Comparison of ENCODE assay signal across 18 mouse cellular contexts in the genomic region with DNA sequence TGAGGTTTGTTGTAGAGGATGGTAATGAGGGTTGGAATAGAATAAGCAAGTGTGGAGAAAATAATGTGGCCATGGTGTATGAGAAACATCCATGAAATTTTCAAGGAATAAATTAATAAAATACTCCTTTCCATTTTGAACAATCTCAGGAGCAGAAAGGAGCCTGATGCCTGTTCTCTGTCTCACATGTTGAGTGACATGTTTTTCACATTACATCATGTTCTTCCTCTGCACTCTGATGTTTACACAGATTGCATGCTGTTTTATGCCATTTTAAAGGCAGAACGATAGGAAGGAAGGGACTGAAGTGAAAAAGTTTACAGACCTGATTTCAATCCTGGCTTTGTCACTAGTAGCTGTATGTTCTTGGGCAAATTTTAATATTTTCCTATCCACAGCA.
"Had no signal": no experiment of that assay in that cellular context is flagged by ENCODE, and none has a peak within 500 bp of the region (broad histone marks: within the 10 kb centered on the region; RNA-seq: fewer than 3 reads in every experiment).

No protein-coding gene starts in this region.

- H3K27me3 ChIP-seq: megakaryocyte, embryonic 14.5 days; midbrain, embryonic 13.5 days; midbrain, embryonic 15.5 days; neural tube, embryonic 12.5 days had no signal

- H3K27ac ChIP-seq: macrophage; midbrain, embryonic 13.5 days; midbrain, embryonic 15.5 days; neural tube, embryonic 12.5 days had no signal

- DNase-seq: lung, adult 18-20 months; lung, embryonic 14.5 days; lung, postnatal 10 days; lung, postnatal 36 days; retina, postnatal 1 day; right cerebral cortex, adult 18-20 months; right cerebral cortex, postnatal 25 days; right cerebral cortex, postnatal 4 days; spleen, adult 18-20 months; thymus, adult 18-20 months; thymus, postnatal 14 days; thymus, postnatal 36 days had no signal

- H3K9me3 ChIP-seq: megakaryocyte, embryonic 14.5 days; midbrain, embryonic 13.5 days; midbrain, embryonic 15.5 days; neural tube, embryonic 12.5 days had no signal

- H3K9ac ChIP-seq: lung, embryonic 14.5 days; midbrain, embryonic 13.5 days; midbrain, embryonic 15.5 days; neural tube, embryonic 12.5 days had no signal

- H3K4me3 ChIP-seq: megakaryocyte, embryonic 14.5 days; midbrain, embryonic 13.5 days; midbrain, embryonic 15.5 days; neural tube, embryonic 12.5 days had no signal

- H3K4me1 ChIP-seq: megakaryocyte, embryonic 14.5 days; midbrain, embryonic 13.5 days; midbrain, embryonic 15.5 days; neural tube, embryonic 12.5 days had no signal

- ATAC-seq: midbrain, embryonic 13.5 days; midbrain, embryonic 15.5 days had no signal

- H3K36me3 ChIP-seq: midbrain, embryonic 13.5 days; midbrain, embryonic 15.5 days; neural tube, embryonic 12.5 days had no signal

- H3K4me2 ChIP-seq: lung, embryonic 14.5 days; midbrain, embryonic 11.5 days; midbrain, embryonic 13.5 days; midbrain, embryonic 15.5 days; neural tube, embryonic 12.5 days had no signal
